Comparison of ENCODE assay signal across 14 mouse cellular contexts in genomic region chr7:65509357-65509756, GRCm38 (mm10). TPM values are rescaled to one million over a fixed set of nuclear protein-coding genes. Genes with fewer than 3 reads are reported as not detected.
DNase-seq lines count a peak whose midpoint lies in the region; ATAC-seq and TF ChIP-seq lines count a peak whose summit lies in the region.
"Had no signal": no experiment of that assay in that cellular context is flagged by ENCODE, and none has a peak within 500 bp of the region (broad histone marks: within the 10 kb centered on the region; RNA-seq: fewer than 3 reads in every experiment).

No protein-coding gene starts in this region.

- no peak overlapping the region for H3K9ac ChIP-seq in heart, embryonic 12.5 days
- H3K9ac ChIP-seq: embryonic facial prominence, embryonic 13.5 days; lung, embryonic 14.5 days; midbrain, embryonic 15.5 days had no signal

- H3K4me1 ChIP-seq in heart, embryonic 12.5 days (replicated peaks): no peaks in the 10 kb centered on the region
- H3K4me1 ChIP-seq in kidney, adult 2 months (ENCODE audit: control insufficient read depth, insufficient read depth, low read length): no peaks in the 10 kb centered on the region
- H3K4me1 ChIP-seq: embryonic facial prominence, embryonic 13.5 days; midbrain, embryonic 15.5 days had no signal

- H3K27ac ChIP-seq in heart, embryonic 12.5 days (ENCODE audit: poor library complexity, severe bottlenecking): no peak overlapping the region
- no peak overlapping the region for H3K27ac ChIP-seq in kidney, adult 2 months (ENCODE audit: insufficient read depth, low read depth, low read length)
- H3K27ac ChIP-seq: embryonic facial prominence, embryonic 13.5 days; midbrain, embryonic 15.5 days had no signal

- WGBS in heart, embryonic 12.5 days: 78% methylated on average over 3 of the region's 3 CpGs
- WGBS in kidney, adult 2 months: 83% methylated on average over 3 of the region's 3 CpGs

- no peak for ATAC-seq in heart, embryonic 12.5 days (ENCODE audit: insufficient number of reproducible peaks, low FRiP score)
- ATAC-seq: midbrain, embryonic 15.5 days had no signal

- no peak overlapping the region for H3K4me2 ChIP-seq in heart, embryonic 12.5 days
- H3K4me2 ChIP-seq: embryonic facial prominence, embryonic 13.5 days; lung, embryonic 14.5 days; midbrain, embryonic 15.5 days had no signal

- peaks cover 6% of the 10 kb centered on the region; the same call in 1 of the 2 replicates for H3K27me3 ChIP-seq in heart, embryonic 12.5 days (replicated peaks)
- H3K27me3 ChIP-seq in kidney, adult 2 months (replicated peaks; ENCODE audit: control insufficient read depth, insufficient read depth, low read length): no peaks in the 10 kb centered on the region
- H3K27me3 ChIP-seq: embryonic facial prominence, embryonic 13.5 days; midbrain, embryonic 15.5 days had no signal

- DNase-seq in heart, adult 18-20 months: peak; percentile 46 to 47
- DNase-seq in adrenal gland, postnatal 25 days: peak; percentile 35
- DNase-seq in cerebellum, adult 9-11 months: peak; percentile 84
- peak; percentile 43 for DNase-seq in left cerebral cortex, adult 11 months (ENCODE audit: low spot score)
- DNase-seq in kidney, adult 8-10 months: no peak
- DNase-seq in kidney, adult 2 months: no peak
- no peak for DNase-seq in lung, adult 18-20 months
- DNase-seq: kidney, adult 11 months; lung, embryonic 14.5 days; retina, postnatal 1 day; thymus, adult 18-20 months had no signal

- H3K36me3 ChIP-seq in heart, embryonic 12.5 days: no peaks in the 10 kb centered on the region
- no peaks in the 10 kb centered on the region for H3K36me3 ChIP-seq in kidney, adult 2 months (ENCODE audit: control insufficient read depth, insufficient read depth, low read length)
- H3K36me3 ChIP-seq: embryonic facial prominence, embryonic 13.5 days; midbrain, embryonic 15.5 days had no signal

- no peak for TF ChIP-seq CTCF in kidney, adult 2 months (conservative IDR thresholded peaks at IDR 0.05; ENCODE audit: insufficient read depth, insufficient read length, low read depth, low read length)

- TF ChIP-seq POLR2A in kidney, adult 2 months (IDR thresholded peaks at IDR 0.05; ENCODE audit: low read depth, low read length): no peak

- H3K4me3 ChIP-seq in heart, embryonic 12.5 days: no peak overlapping the region
- no peak overlapping the region for H3K4me3 ChIP-seq in kidney, adult 2 months (ENCODE audit: insufficient read depth, low read depth, low read length)
- H3K4me3 ChIP-seq: embryonic facial prominence, embryonic 13.5 days; midbrain, embryonic 15.5 days had no signal

- H3K9me3 ChIP-seq in heart, embryonic 12.5 days (replicated peaks): no peaks in the 10 kb centered on the region
- H3K9me3 ChIP-seq: embryonic facial prominence, embryonic 13.5 days; midbrain, embryonic 15.5 days had no signal

RNA-seq across cellular contexts. Expression of gene Tjp1, which starts 18.2 kb away (rescaled TPM):
- total RNA-seq in heart, adult 18-20 months (2021): 10 to 100 TPM; 82.5 to 86.3 TPM
- 35.5 and 41.4 TPM in 2 replicates for polyA plus RNA-seq in heart, embryonic 12.5 days (2016; fragmentation: Nextera tagmentation; extraction: Ambion mirVana)
- total RNA-seq in adrenal gland, postnatal 25 days (2021): 63.4 and 113 TPM in 2 replicates
- 18.8 and 20.2 TPM in 2 replicates for polyA plus RNA-seq in kidney, adult 2 months (2012; rRNA removed)

Comparison
In these comparisons a context has a peak if more than half of its experiments do, and no peak if none do; other contexts are left out.
1. DNase-seq: peak in heart, adult 18-20 months (2 of 2), adrenal gland, postnatal 25 days (single experiment), cerebellum, adult 9-11 months (single experiment) and left cerebral cortex, adult 11 months (single experiment); none in kidney, adult 8-10 months (0 of 2), kidney, adult 2 months (single experiment) and lung, adult 18-20 months (0 of 2).